Mouse (Mus musculus): Measurements from ENCODE around the gene Ccdc107.

DNA sequence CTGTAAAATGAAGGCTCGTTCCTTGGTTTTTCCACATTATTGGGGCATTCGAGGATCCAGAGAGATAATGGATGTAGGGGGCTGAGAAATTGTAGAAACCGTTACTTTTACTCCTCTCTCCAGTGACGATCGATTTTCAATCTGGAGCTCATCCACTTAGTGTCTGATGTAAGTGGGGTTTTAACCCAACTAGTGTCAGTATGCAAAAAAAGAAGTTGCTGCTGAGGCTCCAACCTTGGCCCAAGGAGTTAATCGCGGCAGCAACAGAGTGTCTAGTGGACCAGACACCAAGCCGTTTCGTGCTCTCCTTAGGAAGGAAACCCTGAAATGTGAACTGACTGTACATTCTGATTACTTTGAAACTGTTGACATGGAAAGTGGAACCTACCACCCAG lies 1.1 kb downstream of the Ccdc107 start:
- TF ChIP-seq ZNF384 (IDR thresholded peaks at IDR 0.05; ENCODE audit: low read depth, low read length) (no peak), CTCF (conservative IDR thresholded peaks at IDR 0.05 in 1 of 2, IDR thresholded peaks at IDR 0.05 in 1 of 2; ENCODE audit: low read depth in 2 of 2, low read length in 2 of 2) (no peak), TBP (conservative IDR thresholded peaks at IDR 0.05; ENCODE audit: low read depth, low read length) (no peak), SIN3A (IDR thresholded peaks at IDR 0.05; ENCODE audit: low read length) (no peak), RAD21 (IDR thresholded peaks at IDR 0.05; ENCODE audit: low read depth, low read length) (no peak), EP300 (IDR thresholded peaks at IDR 0.05; ENCODE audit: low read length) (no peak), MEF2A (IDR thresholded peaks at IDR 0.05; ENCODE audit: borderline replicate concordance, low read depth, low read length) (no peak), RCOR1 (conservative IDR thresholded peaks at IDR 0.05; ENCODE audit: low read depth, low read length) (no peak)
